Mouse (Mus musculus) heart, adult 2 months (tissue): ENCODE data around the gene Slc22a17. TPM values are rescaled to one million over a fixed set of nuclear protein-coding genes. Genes with fewer than 3 reads are reported as not detected.

Experiments used
- DNase-seq, 2 experiments: peaks; one replicate each; pipeline ENCODE4 v3.0.0; 2021
- H3K27ac ChIP-seq: fragments of 200-600 bp; 2 replicates; pipeline ENCODE4 v1.8.1; 2022
- H3K27me3 ChIP-seq: fragments of 200-500 bp; 2 replicates; pipeline ENCODE4 v1.6.1; 2012; ENCODE audit warnings: mild to moderate bottlenecking, low read length, inconsistent platforms, mixed read lengths; ENCODE audit not compliant: control insufficient read depth, insufficient read depth
- H3K36me3 ChIP-seq: fragments of 200-500 bp; 2 replicates; pipeline ENCODE4 v1.6.1; 2012; ENCODE audit warnings: low read length, inconsistent platforms; ENCODE audit not compliant: control insufficient read depth, insufficient read depth
- H3K4me1 ChIP-seq: fragments of 200-500 bp; 2 replicates; pipeline ENCODE4 v1.6.1; 2011; ENCODE audit warnings: low read length; ENCODE audit not compliant: control insufficient read depth, insufficient read depth
- H3K4me3 ChIP-seq: fragments of 200-600 bp; 2 replicates; pipeline ENCODE4 v1.8.1; 2022
- H3K79me2 ChIP-seq: fragments of 200-500 bp; replicated peaks from 2 replicates; pipeline ENCODE4 v1.6.1; 2012; ENCODE audit warnings: mild to moderate bottlenecking, inconsistent platforms, low read length, moderate library complexity, mixed read lengths; ENCODE audit not compliant: control insufficient read depth, insufficient read depth
- H3K9ac ChIP-seq: fragments of 200-500 bp; 2 replicates; pipeline ENCODE4 v1.6.1; 2012; ENCODE audit warnings: low read depth, mild to moderate bottlenecking, control low read depth, inconsistent platforms, low read length, mixed read lengths
- CTCF ChIP-seq: fragments of 200-600 bp; IDR thresholded peaks from 2 replicates; pipeline ENCODE4 v1.8.1; 2022; ENCODE audit warnings: antibody characterized with exemption, mild to moderate bottlenecking, moderate library complexity
- EP300 ChIP-seq: fragments of 200-500 bp; IDR thresholded peaks from 2 replicates; pipeline ENCODE4 v1.6.1; 2011; ENCODE audit warnings: low read depth, low read length, control low read depth; ENCODE audit not compliant: insufficient read depth
- POLR2A ChIP-seq: fragments of 200-500 bp; IDR thresholded peaks from 2 replicates; pipeline ENCODE4 v1.6.1; 2011; ENCODE audit warnings: mild to moderate bottlenecking, low read depth, low read length, control low read depth; ENCODE audit not compliant: insufficient read depth
- WGBS: fragments of 180-500 bp; shearing (Covaris S2); methylation state at CpG from one replicate; pipeline ENCODE4 v1.1.7; 2018; 5-methylcytosine and 5-hydroxymethylcytosine counted together
- intact Hi-C: fragments of 180-260 bp; cut with DNase I; formaldehyde crosslinking; loops from one replicate; pipeline ENCODE4 v1.15.1; 2025
- polyA plus RNA-seq: library from polyadenylated mRNA; depleted of rRNA; stranded (reverse); fragments of >200 nt; gene quantifications from 2 replicates; pipeline ENCODE4 v1.2.3, GENCODE M21; 2012
- total RNA-seq, 2 experiments: library from RNA; stranded (reverse); gene quantifications; 2 replicates each; pipeline ENCODE4 v1.2.3; 2021

Gene Slc22a17
- total and polyA plus RNA-seq, 3 experiments = 1.7 to 13.0 (median 2.3) TPM

GRCm38 (mm10) chr14:54920076-54920685 lies 7.2 kb upstream of the Slc22a17 start:
- no peak for DNase-seq
- TF ChIP-seq CTCF = no peak
- TF ChIP-seq POLR2A = no peak
- no peak for TF ChIP-seq EP300
- Histone ChIP-seq H3K79me2 (no peaks in the 10 kb centered on the region), H3K36me3 (no peaks in the 10 kb centered on the region), H3K27ac (no peak overlapping the region), H3K4me1 (no peaks in the 10 kb centered on the region; the same call in 1 of the 2 replicates), H3K9ac (no peak overlapping the region), H3K4me3 (no peak overlapping the region), H3K27me3 (no peaks in the 10 kb centered on the region)
- intact Hi-C loops = no loop called here
- 71% methylated on average over 16 of the region's 16 CpGs for WGBS

- Histone ChIP-seq H3K27ac (no peak overlapping the region), H3K4me3 (peak overlapping the region; percentile 93), H3K27me3 (peaks cover 3% of the 10 kb centered on the region; the same call in 1 of the 2 replicates), H3K79me2 (no peaks in the 10 kb centered on the region), H3K36me3 (no peaks in the 10 kb centered on the region), H3K4me1 (peaks cover 5% of the 10 kb centered on the region), H3K9ac (peak overlapping the region; percentile 10; the same call in 1 of the 2 replicates)
- TF ChIP-seq CTCF (no peak), EP300 (no peak)
- intact Hi-C loops = no loop called here
- WGBS = 22% methylated on average over 10 of the region's 10 CpGs
- DNase-seq = no peak
These were observed 411 bp upstream of the Slc22a17 start for GRCm38 (mm10) chr14:54913343-54913742.

- WGBS = 7% methylated on average over 58 of the region's 69 CpGs
These were observed 652 bp downstream of the Slc22a17 start for GRCm38 (mm10) chr14:54912109-54912850.

GRCm38 (mm10) chr14:54908682-54909081 lies 4.2 kb downstream of the Slc22a17 start:
- no peak overlapping the region for H3K9ac ChIP-seq
- peaks cover 3% of the 10 kb centered on the region; the same call in 1 of the 2 replicates for H3K27me3 ChIP-seq
- H3K4me1 ChIP-seq = peaks cover 5% of the 10 kb centered on the region
- intact Hi-C loops = no loop called here
- no peak overlapping the region for H3K4me3 ChIP-seq
- TF ChIP-seq CTCF (no peak), POLR2A (no peak), EP300 (no peak)
- no peak for DNase-seq
- no peaks in the 10 kb centered on the region for H3K79me2 ChIP-seq
- WGBS = 57% methylated on average over 7 of the region's 7 CpGs
- H3K36me3 ChIP-seq = no peaks in the 10 kb centered on the region
- no peak overlapping the region for H3K27ac ChIP-seq

More at GRCm38 (mm10) chr14:54912109-54912850, 652 bp downstream of the Slc22a17 start:
- Histone ChIP-seq H3K4me3 (peak overlapping the region; percentile 93), H3K27me3 (peaks cover 3% of the 10 kb centered on the region; the same call in 1 of the 2 replicates), H3K79me2 (no peaks in the 10 kb centered on the region), H3K4me1 (peaks cover 5% of the 10 kb centered on the region), H3K9ac (peak overlapping the region; percentile 91), H3K36me3 (no peaks in the 10 kb centered on the region), H3K27ac (peak overlapping the region; percentile 36)
- intact Hi-C loops = no loop called here
- no peak for DNase-seq
- TF ChIP-seq CTCF (no peak), EP300 (no peak), POLR2A (no peak)

GRCm38 (mm10) chr14:54903641-54904040 lies 9.3 kb downstream of the Slc22a17 start:
- DNase-seq = no peak
- 95% methylated on average over 4 of the region's 4 CpGs for WGBS
- Histone ChIP-seq H3K27me3 (no peaks in the 10 kb centered on the region), H3K4me3 (no peak overlapping the region), H3K79me2 (no peaks in the 10 kb centered on the region), H3K36me3 (no peaks in the 10 kb centered on the region), H3K9ac (no peak overlapping the region), H3K4me1 (peaks cover 1% of the 10 kb centered on the region), H3K27ac (no peak overlapping the region)
- TF ChIP-seq EP300 (no peak), CTCF (no peak), POLR2A (no peak)
- intact Hi-C loops = no loop called here

- peaks cover 1% of the 10 kb centered on the region for H3K4me1 ChIP-seq
- peaks cover 7% of the 10 kb centered on the region for H3K36me3 ChIP-seq
- H3K4me3 ChIP-seq = no peak overlapping the region
- no peaks in the 10 kb centered on the region for H3K79me2 ChIP-seq
- DNase-seq = peak in 1 of 2 experiments; percentile 56
- TF ChIP-seq POLR2A (0 out of 2 replicates have a peak, but pooled peaks have one; percentile 29), CTCF (peak; percentile 92), EP300 (no peak)
- no peak overlapping the region; the same call in 1 of the 2 replicates for H3K9ac ChIP-seq
- H3K27me3 ChIP-seq = no peaks in the 10 kb centered on the region
- intact Hi-C loops = loop anchor here (1.0 to 2.0 kb wide), 3 partner anchors 16 to 114 kb away; partner anchors contain the start of gene Ngdn
- WGBS = 1% methylated on average over 3 of the region's 3 CpGs
- H3K27ac ChIP-seq = no peak overlapping the region
These were observed 12.5 kb downstream of the Slc22a17 start for GRCm38 (mm10) chr14:54900383-54900782.
